Mouse (Mus musculus) lung, postnatal 0 days (tissue): ENCODE measurements around the gene Tnfrsf1a. TPM values are rescaled to one million over a fixed set of nuclear protein-coding genes. Genes with fewer than 3 reads are reported as not detected.

Experiments used
- ATAC-seq: fragments of 200-750 bp; cut with Nextera tagmentation; 2 replicates; pipeline ENCODE4 v1.8.0; 2017; ENCODE audit warnings: moderate library complexity
- DNase-seq: peaks from one replicate; pipeline ENCODE4 v3.0.0-alpha.2; 2016; ENCODE audit warnings: low spot score
- H3K27ac ChIP-seq: fragments of 300-500 bp; sonication (generic); 2 replicates; pipeline ENCODE4 v1.5.1; 2014; ENCODE audit warnings: antibody characterized with exemption, mild to moderate bottlenecking, low read length, mixed read lengths
- H3K27me3 ChIP-seq: fragments of 300-500 bp; sonication (generic); replicated peaks from 2 replicates; pipeline ENCODE4 v1.6.1; 2014; ENCODE audit warnings: low read length, mixed read lengths; ENCODE audit not compliant: insufficient read depth
- H3K36me3 ChIP-seq: fragments of 300-500 bp; sonication (generic); 2 replicates; pipeline ENCODE4 v1.6.1; 2014; ENCODE audit warnings: low read length, mixed read lengths; ENCODE audit not compliant: insufficient read depth
- H3K4me1 ChIP-seq: fragments of 300-500 bp; sonication (generic); 2 replicates; pipeline ENCODE4 v1.6.1; 2014; ENCODE audit warnings: antibody characterized with exemption, low read depth, low read length, mixed read lengths; ENCODE audit not compliant: insufficient read depth
- H3K4me2 ChIP-seq: fragments of 300-500 bp; sonication (generic); replicated peaks from 2 replicates; pipeline ENCODE4 v1.6.1; 2014; ENCODE audit warnings: low read depth, mild to moderate bottlenecking, low read length, moderate library complexity, mixed read lengths
- H3K4me3 ChIP-seq: fragments of 300-500 bp; sonication (generic); 2 replicates; pipeline ENCODE4 v1.5.1; 2014; ENCODE audit warnings: low read depth, low read length
- H3K9ac ChIP-seq: fragments of 300-500 bp; sonication (generic); replicated peaks from 2 replicates; pipeline ENCODE4 v1.6.1; 2014; ENCODE audit warnings: low read depth, mild to moderate bottlenecking
- H3K9me3 ChIP-seq: fragments of 300-500 bp; sonication (generic); 2 replicates; pipeline ENCODE4 v1.6.1; 2016; ENCODE audit warnings: low read length, mixed read lengths
- CTCF ChIP-seq: IDR thresholded peaks from 2 replicates; pipeline ENCODE4 v1.5.1; 2016; ENCODE audit warnings: antibody characterized with exemption, mild to moderate bottlenecking
- EP300 ChIP-seq: IDR thresholded peaks from 2 replicates; pipeline ENCODE4 v1.6.1; 2016; ENCODE audit warnings: antibody characterized with exemption, mild to moderate bottlenecking, control low read depth
- WGBS: fragments of 180-500 bp; shearing (Covaris S2); extraction: QIAGEN DNeasy Blood & Tissue Kit; methylation state at CpG from one replicate; pipeline ENCODE4 v1.1.7; 2014; 5-methylcytosine and 5-hydroxymethylcytosine counted together
- polyA plus RNA-seq: library from polyadenylated mRNA; unstranded; fragments of >200 nt; fragmentation: Nextera tagmentation; extraction: Ambion mirVana; gene quantifications from 2 replicates; pipeline ENCODE4 v1.2.1, GENCODE M21; 2015

Tnfrsf1a gene
- polyA plus RNA-seq, 1 experiment from 2014 or later: 108 TPM

DNA sequence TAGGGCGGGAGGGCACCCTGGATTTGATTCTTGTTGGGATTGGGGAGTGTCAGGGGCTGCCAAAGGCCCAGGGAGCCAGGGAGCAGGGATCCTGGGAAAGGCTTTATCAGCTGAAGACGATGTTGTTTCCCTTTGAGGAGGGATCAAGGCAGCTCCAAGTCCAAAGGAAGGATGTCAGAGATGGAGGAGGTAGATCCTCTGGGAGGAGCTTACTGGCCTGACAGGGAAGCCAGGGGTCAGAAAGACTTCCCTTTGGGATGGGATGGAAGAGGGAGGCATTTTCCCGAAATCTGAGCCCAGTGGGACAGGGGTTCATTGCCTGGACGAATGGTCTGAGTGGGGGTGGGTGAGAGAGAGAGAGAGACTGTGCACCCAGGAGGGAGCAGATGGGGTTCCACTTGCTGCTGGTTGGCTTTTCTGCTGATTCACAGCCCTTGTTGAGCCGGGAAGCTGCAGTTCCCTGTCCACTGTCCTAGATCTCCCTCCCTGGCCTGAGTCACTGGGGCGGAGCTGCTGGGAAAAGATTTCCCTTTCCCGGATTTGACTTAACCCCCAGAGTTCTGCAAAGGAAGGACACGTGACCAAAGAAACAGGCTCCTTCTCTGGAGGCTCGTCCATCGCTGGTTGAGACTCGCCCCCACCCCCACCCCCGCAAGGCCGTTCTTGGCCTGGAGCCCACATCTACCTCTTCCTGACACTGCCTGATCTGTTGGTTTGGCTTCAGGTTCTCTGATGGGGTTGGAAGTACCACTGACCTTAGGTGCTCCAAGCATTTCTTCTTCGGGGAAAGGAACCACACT lies 5.4 kb downstream of the Tnfrsf1a start:
- Histone ChIP-seq H3K4me3 (0 out of 2 replicates have a peak overlapping the region, but pooled peaks have one; percentile 6), H3K4me1 (peaks cover 44% of the 10 kb centered on the region), H3K4me2 (peak overlapping the region; percentile 46), H3K9me3 (no peaks in the 10 kb centered on the region), H3K36me3 (peaks cover 24% of the 10 kb centered on the region; the same call in 1 of the 2 replicates), H3K27ac (peak overlapping the region; percentile 69), H3K27me3 (no peaks in the 10 kb centered on the region), H3K9ac (0 out of 2 replicates have a peak overlapping the region, but pooled peaks have one; percentile 0)
- TF ChIP-seq EP300 (peak; percentile 91), CTCF (no peak)
- 10% methylated on average over 14 of the region's 14 CpGs for WGBS
- DNase-seq (peak; percentile 93), ATAC-seq (peak; percentile 73)

DNA sequence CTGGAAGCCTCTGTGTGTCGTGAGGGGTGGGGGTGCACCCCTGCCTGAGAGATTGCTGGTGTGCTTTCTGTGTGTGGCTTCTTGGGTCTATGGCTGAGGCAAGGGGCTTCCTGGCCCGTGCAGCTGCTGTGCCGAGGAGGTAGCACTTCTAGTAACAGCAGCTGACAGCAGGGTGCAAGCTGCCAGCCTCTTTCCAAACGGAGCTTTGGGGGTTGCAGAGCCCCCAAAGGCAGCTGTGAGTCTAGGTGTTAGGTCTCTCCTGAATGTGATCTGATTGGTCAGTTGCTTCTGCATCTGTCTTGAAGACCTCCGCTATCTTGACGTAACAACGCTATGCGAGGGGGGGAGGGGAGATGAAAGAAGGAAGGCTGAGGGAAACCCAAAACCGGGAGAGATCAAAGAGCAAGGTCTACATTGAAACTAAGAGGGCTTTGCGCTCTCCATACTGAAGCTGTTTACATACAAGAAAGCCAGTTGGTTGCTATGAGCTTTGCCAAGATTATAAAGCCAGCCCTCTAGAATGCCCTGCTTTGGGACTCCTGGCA lies 6.1 kb downstream of the Tnfrsf1a start:
- TF ChIP-seq EP300 (no peak), CTCF (no peak)
- DNase-seq (peak; percentile 70), ATAC-seq (peak; percentile 10)
- H3K9me3 ChIP-seq: no peaks in the 10 kb centered on the region
- H3K9ac ChIP-seq: no peak overlapping the region
- H3K27me3 ChIP-seq: no peaks in the 10 kb centered on the region
- 8% methylated on average over 10 of the region's 10 CpGs for WGBS
- H3K27ac ChIP-seq: peak overlapping the region; percentile 69
- peaks cover 44% of the 10 kb centered on the region for H3K4me1 ChIP-seq
- peak overlapping the region; percentile 46 for H3K4me2 ChIP-seq
- H3K4me3 ChIP-seq: 0 out of 2 replicates have a peak overlapping the region, but pooled peaks have one; percentile 6
- peaks cover 28% of the 10 kb centered on the region; the same call in 1 of the 2 replicates for H3K36me3 ChIP-seq

DNA sequence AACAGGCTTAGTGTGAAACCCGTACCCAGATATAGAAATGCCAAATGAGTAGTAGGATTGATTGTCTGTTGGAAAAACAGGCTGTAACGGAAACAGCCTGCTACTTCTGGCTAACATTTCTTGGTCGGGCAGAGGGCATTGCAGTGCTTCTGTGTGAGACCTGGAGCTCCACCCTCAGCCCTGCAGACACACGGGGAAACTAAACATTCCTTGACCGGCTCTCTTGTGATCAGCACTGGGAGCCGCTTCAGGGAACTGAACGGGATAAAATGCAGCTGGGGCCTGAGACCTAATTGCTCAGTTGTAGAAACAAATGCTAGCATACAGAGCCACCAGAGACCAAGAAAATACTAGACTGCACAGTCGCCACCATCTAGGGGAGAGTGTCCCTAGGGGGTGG lies 7.1 kb downstream of the Tnfrsf1a start:
- no peak overlapping the region; the same call in 1 of the 2 replicates for H3K27ac ChIP-seq

DNA sequence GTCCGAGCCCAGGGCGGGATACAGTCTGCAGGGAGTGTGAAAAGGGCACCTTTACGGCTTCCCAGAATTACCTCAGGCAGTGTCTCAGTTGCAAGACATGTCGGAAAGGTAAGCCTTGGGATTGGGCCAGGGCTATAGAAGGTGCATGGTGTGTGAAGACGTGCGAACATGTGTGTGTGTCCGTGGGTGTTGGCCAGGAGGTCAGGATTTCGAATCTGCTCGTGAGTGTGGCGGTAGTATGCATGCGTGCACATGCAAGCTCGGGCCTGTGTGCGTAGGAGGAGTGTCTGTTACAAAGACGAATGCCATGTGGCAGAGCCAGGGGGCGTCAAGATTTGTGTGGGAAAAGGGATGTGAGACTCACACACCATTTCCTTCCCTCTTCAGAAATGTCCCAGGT lies 8.2 kb downstream of the Tnfrsf1a start:
- peaks cover 34% of the 10 kb centered on the region for H3K4me1 ChIP-seq
- WGBS: 85% methylated on average over 15 of the region's 15 CpGs
- no peak for DNase-seq
- peaks cover 35% of the 10 kb centered on the region; the same call in 1 of the 2 replicates for H3K36me3 ChIP-seq
- H3K9ac ChIP-seq: no peak overlapping the region
- no peaks in the 10 kb centered on the region for H3K9me3 ChIP-seq
- no peaks in the 10 kb centered on the region for H3K27me3 ChIP-seq
- no peak overlapping the region for H3K27ac ChIP-seq
- TF ChIP-seq EP300 (no peak), CTCF (no peak)
- no peak overlapping the region for H3K4me3 ChIP-seq
- no peak overlapping the region for H3K4me2 ChIP-seq
- ATAC-seq: no peak

More for the DNA sequence above, 7.1 kb downstream of the Tnfrsf1a start:
- no peaks in the 10 kb centered on the region for H3K9me3 ChIP-seq
- TF ChIP-seq EP300 (no peak), CTCF (no peak)
- H3K36me3 ChIP-seq: peaks cover 30% of the 10 kb centered on the region; the same call in 1 of the 2 replicates
- DNase-seq (peak; percentile 68), ATAC-seq (no peak; the same call in 1 of the 2 replicates)
- H3K4me1 ChIP-seq: peaks cover 39% of the 10 kb centered on the region
- no peak overlapping the region for H3K9ac ChIP-seq
- H3K27me3 ChIP-seq: no peaks in the 10 kb centered on the region
- WGBS: 21% methylated on average over 8 of the region's 8 CpGs
- H3K4me2 ChIP-seq: peak overlapping the region; percentile 46
- no peak overlapping the region for H3K4me3 ChIP-seq

DNA sequence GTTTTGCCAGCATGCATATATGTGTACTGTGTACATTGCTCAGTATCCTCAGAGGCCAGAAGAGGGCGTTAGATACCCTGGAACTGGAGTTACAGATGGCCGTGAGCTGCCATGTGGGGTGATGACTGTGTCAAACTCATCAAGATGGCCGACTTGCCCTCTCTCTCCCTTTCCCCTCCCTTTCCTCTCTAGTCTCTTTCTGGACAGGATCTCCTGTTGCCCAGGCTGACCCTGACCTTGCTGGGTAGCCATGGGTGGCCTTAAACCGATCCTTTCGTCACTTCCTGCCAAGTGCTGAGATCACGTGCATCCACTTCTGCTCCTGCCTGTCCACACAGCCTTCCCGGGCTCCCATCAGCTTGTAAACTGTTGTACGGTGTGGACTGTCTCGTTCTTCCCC lies 10.8 kb downstream of the Tnfrsf1a start:
- DNase-seq: no peak
- H3K4me1 ChIP-seq: peaks cover 15% of the 10 kb centered on the region; the same call in 1 of the 2 replicates
- no peak overlapping the region for H3K4me3 ChIP-seq
- no peak overlapping the region for H3K4me2 ChIP-seq
- ATAC-seq: no peak
- H3K27me3 ChIP-seq: no peaks in the 10 kb centered on the region
- 45% methylated on average over 9 of the region's 9 CpGs for WGBS
- no peaks in the 10 kb centered on the region for H3K9me3 ChIP-seq
- H3K36me3 ChIP-seq: peaks cover 35% of the 10 kb centered on the region; the same call in 1 of the 2 replicates
- peak; percentile 49 for TF ChIP-seq CTCF
- TF ChIP-seq EP300: no peak
- H3K9ac ChIP-seq: no peak overlapping the region
- H3K27ac ChIP-seq: no peak overlapping the region

DNA sequence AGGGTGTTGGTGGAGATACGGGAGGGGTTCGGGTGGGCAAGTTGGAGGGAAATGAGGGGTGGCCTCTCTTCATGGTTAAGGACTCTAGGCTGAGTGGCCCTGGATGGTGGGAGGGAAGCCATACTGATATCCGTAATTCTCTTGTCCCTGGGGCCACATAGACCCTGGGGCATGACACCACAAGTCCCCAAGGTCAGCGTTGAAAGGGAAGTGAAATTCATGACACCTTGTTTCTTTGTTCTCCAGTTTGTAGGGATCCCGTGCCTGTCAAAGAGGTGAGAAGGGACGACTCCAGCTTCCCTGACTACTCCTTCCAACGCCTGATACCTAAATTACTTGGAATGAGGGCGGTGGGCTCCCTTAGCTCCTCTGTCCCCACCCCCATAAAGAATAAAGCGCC lies 11.7 kb downstream of the Tnfrsf1a start:
- Histone ChIP-seq H3K4me2 (no peak overlapping the region), H3K36me3 (peaks cover 35% of the 10 kb centered on the region; the same call in 1 of the 2 replicates), H3K27ac (no peak overlapping the region), H3K27me3 (no peaks in the 10 kb centered on the region), H3K4me1 (peaks cover 6% of the 10 kb centered on the region; the same call in 1 of the 2 replicates), H3K4me3 (no peak overlapping the region), H3K9me3 (no peaks in the 10 kb centered on the region), H3K9ac (no peak overlapping the region)
- WGBS: 79% methylated on average over 9 of the region's 9 CpGs
- DNase-seq: no peak
- TF ChIP-seq CTCF (no peak), EP300 (no peak)
- no peak for ATAC-seq
